Mouse (Mus musculus) forebrain, postnatal 0 days (tissue): ENCODE measurements around the gene Litaf. TPM values are rescaled to one million over a fixed set of nuclear protein-coding genes. Genes with fewer than 3 reads are reported as not detected.

Experiments
- ATAC-seq: fragments of 200-750 bp; cut with Nextera tagmentation; 2 replicates; pipeline ENCODE4 v1.8.0; 2017; ENCODE audit warnings: mild to moderate bottlenecking, moderate library complexity
- DNase-seq: peaks from one replicate; pipeline ENCODE4 v3.0.0-alpha.2; 2015
- H3K27ac ChIP-seq: fragments of 300-500 bp; sonication (generic); 2 replicates; pipeline ENCODE4 v1.5.1; 2014; ENCODE audit warnings: low read depth, mild to moderate bottlenecking, antibody characterized with exemption, low read length, moderate library complexity, mixed read lengths
- H3K27me3 ChIP-seq: fragments of 300-500 bp; sonication (generic); 2 replicates; pipeline ENCODE4 v1.6.1; 2014; ENCODE audit warnings: mild to moderate bottlenecking, low read length, mixed read lengths; ENCODE audit not compliant: insufficient read depth
- H3K36me3 ChIP-seq: fragments of 300-500 bp; sonication (generic); 2 replicates; pipeline ENCODE4 v1.6.1; 2014; ENCODE audit warnings: mild to moderate bottlenecking, moderate library complexity; ENCODE audit not compliant: insufficient read depth
- H3K4me1 ChIP-seq: fragments of 300-500 bp; sonication (generic); 2 replicates; pipeline ENCODE4 v1.6.1; 2014; ENCODE audit warnings: antibody characterized with exemption; ENCODE audit not compliant: insufficient read depth
- H3K4me2 ChIP-seq: fragments of 300-500 bp; sonication (generic); 2 replicates; pipeline ENCODE4 v1.6.1; 2014; ENCODE audit warnings: low read depth, mild to moderate bottlenecking, moderate library complexity
- H3K4me3 ChIP-seq: fragments of 300-500 bp; sonication (generic); 2 replicates; pipeline ENCODE4 v1.5.1; 2014; ENCODE audit warnings: low read depth, low read length, mixed read lengths
- H3K9ac ChIP-seq: fragments of 300-500 bp; sonication (generic); 2 replicates; pipeline ENCODE4 v1.6.1; 2014; ENCODE audit warnings: mild to moderate bottlenecking
- H3K9me3 ChIP-seq: fragments of 300-500 bp; sonication (generic); 2 replicates; pipeline ENCODE4 v1.6.1; 2016; ENCODE audit warnings: low read length
- CTCF ChIP-seq: sonication (generic); IDR thresholded peaks from 2 replicates; pipeline ENCODE4 v1.5.1; 2016; ENCODE audit warnings: antibody characterized with exemption, control low read depth, low read depth
- WGBS: fragments of 180-500 bp; shearing (Covaris S2); extraction: QIAGEN DNeasy Blood & Tissue Kit; methylation state at CpG from one replicate; pipeline ENCODE4 v1.1.7; 2014; 5-methylcytosine and 5-hydroxymethylcytosine counted together
- polyA plus RNA-seq: library from polyadenylated mRNA; unstranded; fragments of >200 nt; fragmentation: Nextera tagmentation; extraction: Ambion mirVana; gene quantifications from 2 replicates; pipeline ENCODE4 v1.2.1, GENCODE M21; 2015
- total RNA-seq: library from RNA; depleted of rRNA; stranded (reverse); fragments of >200 nt; gene quantifications from 2 replicates; pipeline ENCODE4 v1.2.3, GENCODE M21; 2014

The Litaf gene
- total and polyA plus RNA-seq, 2 experiments from 2014 or later, result 16.9 to 24.0 TPM

GRCm38 (mm10) chr16:10991737-10992089 is 74.2 kb downstream of the Litaf start:
- no peak for ATAC-seq
- WGBS, result 64% methylated on average over 5 of the region's 5 CpGs

GRCm38 (mm10) chr16:10990763-10991162 is 75.2 kb downstream of the Litaf start:
- Histone ChIP-seq H3K4me1 (peaks cover 6% of the 10 kb centered on the region; the same call in 1 of the 2 replicates), H3K27ac (no peak overlapping the region), H3K27me3 (no peaks in the 10 kb centered on the region), H3K4me3 (no peak overlapping the region), H3K9me3 (no peaks in the 10 kb centered on the region), H3K9ac (no peak overlapping the region), H3K4me2 (no peak overlapping the region), H3K36me3 (no peaks in the 10 kb centered on the region)
- TF ChIP-seq CTCF, result no peak
- DNase-seq, result no peak
- no peak for ATAC-seq
- 93% methylated on average over 4 of the region's 4 CpGs for WGBS

More at GRCm38 (mm10) chr16:10991737-10992089, 74.2 kb downstream of the Litaf start:
- no peak for TF ChIP-seq CTCF
- no peak for DNase-seq
- H3K4me2 ChIP-seq, result peak overlapping the region; percentile 98; the same call in 1 of the 2 replicates
- no peak overlapping the region for H3K27ac ChIP-seq
- no peak overlapping the region for H3K9ac ChIP-seq
- no peaks in the 10 kb centered on the region for H3K36me3 ChIP-seq
- no peaks in the 10 kb centered on the region for H3K27me3 ChIP-seq
- H3K9me3 ChIP-seq, result no peaks in the 10 kb centered on the region
- peaks cover 6% of the 10 kb centered on the region; the same call in 1 of the 2 replicates for H3K4me1 ChIP-seq
- peak overlapping the region; percentile 63; the same call in 1 of the 2 replicates for H3K4me3 ChIP-seq

GRCm38 (mm10) chr16:10989896-10990295 is 76.1 kb downstream of the Litaf start:
- ATAC-seq (no peak), DNase-seq (no peak)
- Histone ChIP-seq H3K36me3 (no peaks in the 10 kb centered on the region), H3K4me2 (no peak overlapping the region), H3K9me3 (no peaks in the 10 kb centered on the region), H3K4me3 (no peak overlapping the region), H3K27ac (no peak overlapping the region), H3K27me3 (no peaks in the 10 kb centered on the region), H3K4me1 (peaks cover 6% of the 10 kb centered on the region; the same call in 1 of the 2 replicates), H3K9ac (no peak overlapping the region)
- 0 out of 2 replicates have a peak, but pooled peaks have one; percentile 9 for TF ChIP-seq CTCF
- 91% methylated on average over 4 of the region's 4 CpGs for WGBS

GRCm38 (mm10) chr16:10989361-10989760 is 76.6 kb downstream of the Litaf start:
- DNase-seq (no peak), ATAC-seq (no peak)
- no peaks in the 10 kb centered on the region for H3K27me3 ChIP-seq
- H3K4me3 ChIP-seq, result no peak overlapping the region
- 99% methylated on average over 6 of the region's 6 CpGs for WGBS
- no peak for TF ChIP-seq CTCF
- H3K9me3 ChIP-seq, result no peaks in the 10 kb centered on the region
- no peak overlapping the region for H3K27ac ChIP-seq
- no peak overlapping the region for H3K4me2 ChIP-seq
- H3K9ac ChIP-seq, result no peak overlapping the region
- H3K36me3 ChIP-seq, result no peaks in the 10 kb centered on the region
- H3K4me1 ChIP-seq, result peaks cover 6% of the 10 kb centered on the region; the same call in 1 of the 2 replicates

GRCm38 (mm10) chr16:10988261-10988660 is 77.7 kb downstream of the Litaf start:
- TF ChIP-seq CTCF, result no peak
- WGBS, result 79% methylated on average over 9 of the region's 9 CpGs
- H3K36me3 ChIP-seq, result no peaks in the 10 kb centered on the region
- no peak overlapping the region for H3K4me3 ChIP-seq
- H3K4me1 ChIP-seq, result no peaks in the 10 kb centered on the region
- no peak overlapping the region for H3K27ac ChIP-seq
- H3K4me2 ChIP-seq, result no peak overlapping the region
- ATAC-seq, result no peak
- no peak overlapping the region for H3K9ac ChIP-seq
- H3K27me3 ChIP-seq, result no peaks in the 10 kb centered on the region
- H3K9me3 ChIP-seq, result no peaks in the 10 kb centered on the region
- no peak for DNase-seq

- H3K4me3 ChIP-seq, result no peak overlapping the region
- H3K27ac ChIP-seq, result no peak overlapping the region
- H3K9me3 ChIP-seq, result no peaks in the 10 kb centered on the region
- H3K27me3 ChIP-seq, result no peaks in the 10 kb centered on the region
- no peaks in the 10 kb centered on the region for H3K36me3 ChIP-seq
- H3K9ac ChIP-seq, result no peak overlapping the region
- ATAC-seq (no peak), DNase-seq (no peak)
- H3K4me1 ChIP-seq, result no peaks in the 10 kb centered on the region
- H3K4me2 ChIP-seq, result no peak overlapping the region
- TF ChIP-seq CTCF, result no peak
- 77% methylated on average over 5 of the region's 5 CpGs for WGBS
Measured at GRCm38 (mm10) chr16:10984534-10984933, 81.4 kb downstream of the Litaf start.

GRCm38 (mm10) chr16:10981493-10982070 is 84.4 kb downstream of the Litaf start:
- 72% methylated on average over 7 of the region's 7 CpGs for WGBS
- ATAC-seq, result no peak
- Histone ChIP-seq H3K9ac (no peak overlapping the region), H3K27ac (no peak overlapping the region), H3K27me3 (no peaks in the 10 kb centered on the region), H3K4me1 (no peaks in the 10 kb centered on the region), H3K36me3 (no peaks in the 10 kb centered on the region), H3K9me3 (no peaks in the 10 kb centered on the region), H3K4me3 (no peak overlapping the region), H3K4me2 (no peak overlapping the region)
- no peak for TF ChIP-seq CTCF
- no peak for DNase-seq
